Mouse (Mus musculus): ENCODE results near the gene Atp6v0e2.

Atp6v0e2 gene

DNA sequence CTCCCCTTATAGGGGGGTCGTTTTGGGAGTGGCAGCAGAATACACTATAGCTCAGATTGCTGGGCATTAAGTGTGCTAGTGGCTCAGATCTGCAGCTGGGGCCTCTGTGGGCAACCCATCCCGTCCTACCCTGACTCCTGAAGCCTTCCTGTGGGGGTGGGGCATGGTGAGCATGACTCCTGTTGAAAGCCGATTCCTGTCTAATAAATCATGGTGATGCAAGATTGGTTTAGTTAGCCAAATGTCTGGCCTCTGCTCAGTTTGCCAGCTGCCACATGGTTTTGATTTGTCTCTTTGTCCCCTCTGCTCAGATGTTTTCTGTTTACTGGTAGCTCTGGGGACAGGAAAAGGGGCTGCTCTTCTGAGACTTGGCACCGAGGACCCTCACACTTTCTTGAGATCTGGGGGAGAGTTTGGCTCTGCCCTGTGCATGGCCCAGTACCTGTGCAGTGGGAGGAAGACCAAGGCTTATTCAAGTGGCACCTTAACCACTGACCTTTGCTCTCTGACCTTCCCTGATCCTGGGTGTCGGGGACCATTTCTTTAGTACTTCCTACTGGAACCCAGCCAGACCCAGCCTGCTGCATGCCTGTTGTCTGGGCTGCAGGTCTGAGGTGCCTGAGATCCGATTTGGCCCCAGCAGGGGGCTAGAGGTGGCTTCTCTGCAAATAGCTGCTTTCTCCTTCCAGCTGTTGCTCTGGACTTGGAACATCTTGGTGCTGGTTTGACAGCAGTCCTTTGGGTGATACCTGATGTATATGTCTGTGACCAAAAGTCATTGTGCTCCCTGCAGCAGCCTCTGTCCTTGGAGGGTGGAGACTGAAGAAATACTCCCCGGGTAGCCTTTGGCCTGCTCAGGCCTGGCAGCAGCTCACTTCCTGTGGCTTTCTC, 4.4 kb downstream of the Atp6v0e2 start:
- DNase-seq: peak; percentile 62

DNA sequence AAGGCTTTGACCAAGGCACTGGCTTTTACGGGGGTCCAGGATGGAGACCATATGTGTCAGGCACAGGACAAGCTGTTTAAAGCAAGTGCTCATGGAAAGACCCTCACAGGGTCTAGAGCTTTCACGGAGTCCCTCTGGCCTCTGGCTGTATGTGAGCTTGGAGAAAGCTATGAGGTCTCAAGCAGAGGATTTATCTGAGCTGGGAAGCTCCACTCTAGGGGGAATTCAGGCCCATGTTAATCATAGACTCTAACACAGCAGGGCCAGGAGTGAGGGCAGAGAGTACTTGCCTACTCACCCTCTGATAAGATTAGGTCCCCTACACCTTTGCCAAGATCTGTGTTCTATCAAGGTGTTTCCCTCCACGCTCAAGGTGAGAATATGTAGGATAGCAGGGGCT, 5.2 kb downstream of the Atp6v0e2 start:
- DNase-seq: no peak

DNA sequence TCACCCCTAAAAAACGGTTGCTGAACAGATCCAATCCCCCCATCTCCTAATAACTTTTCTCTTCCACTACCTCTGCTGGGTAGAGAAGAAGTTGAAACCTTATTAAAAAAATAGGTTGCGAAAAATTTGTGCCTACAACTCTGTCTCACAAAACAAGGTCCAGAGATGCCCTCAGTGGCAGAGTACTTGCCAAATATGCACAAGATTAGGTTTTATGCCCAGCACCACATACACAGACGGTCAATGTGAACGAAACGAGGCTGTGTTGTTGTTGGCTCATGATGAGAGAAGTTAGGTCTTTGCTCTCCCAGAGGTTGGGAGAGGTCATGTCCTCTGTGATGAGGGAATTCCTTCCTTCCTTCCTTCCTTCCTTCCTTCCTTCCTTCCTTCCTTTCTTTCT, 7.8 kb downstream of the Atp6v0e2 start:
- no peak for DNase-seq

DNA sequence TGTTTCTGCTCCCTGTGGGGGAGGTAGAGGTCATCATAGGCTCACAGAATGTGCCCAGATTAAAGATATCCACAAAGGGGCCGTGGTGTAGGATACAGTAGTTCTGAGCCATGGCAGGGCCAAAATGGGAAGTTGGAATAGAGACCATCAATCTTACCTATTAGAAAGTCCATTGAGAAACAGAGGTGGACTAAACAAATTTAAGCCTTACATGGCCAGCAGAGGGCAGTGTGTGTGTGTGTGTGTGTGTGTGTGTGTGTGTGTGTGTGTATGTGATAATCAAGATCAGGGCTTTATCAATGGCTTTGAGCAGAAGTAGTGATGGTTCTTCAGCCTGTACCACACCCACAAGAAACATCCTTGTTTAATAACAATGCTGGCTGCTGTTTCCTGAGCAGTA, 8.9 kb downstream of the Atp6v0e2 start:
- peak; percentile 72 for DNase-seq

DNA sequence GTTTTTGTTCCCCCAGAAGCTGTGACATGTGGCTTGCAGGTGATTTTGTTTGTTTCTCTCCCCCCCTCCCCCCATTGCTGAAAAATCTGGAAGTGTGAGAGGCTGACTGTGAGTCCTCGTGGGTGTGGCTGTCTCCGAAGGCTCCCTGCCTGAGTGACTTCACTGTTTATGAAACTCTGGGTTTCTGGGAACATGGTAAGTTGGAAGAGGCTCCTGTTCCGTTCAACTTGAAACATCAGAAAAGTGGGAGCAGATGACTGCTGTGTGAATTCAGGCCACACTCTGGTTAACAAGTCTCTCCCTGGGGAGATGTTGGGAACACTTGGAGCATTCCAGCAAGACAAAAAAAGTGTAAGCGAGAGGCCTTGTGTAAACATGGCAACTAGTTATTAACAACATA, 9.4 kb downstream of the Atp6v0e2 start:
- DNase-seq: peak; percentile 69

DNA sequence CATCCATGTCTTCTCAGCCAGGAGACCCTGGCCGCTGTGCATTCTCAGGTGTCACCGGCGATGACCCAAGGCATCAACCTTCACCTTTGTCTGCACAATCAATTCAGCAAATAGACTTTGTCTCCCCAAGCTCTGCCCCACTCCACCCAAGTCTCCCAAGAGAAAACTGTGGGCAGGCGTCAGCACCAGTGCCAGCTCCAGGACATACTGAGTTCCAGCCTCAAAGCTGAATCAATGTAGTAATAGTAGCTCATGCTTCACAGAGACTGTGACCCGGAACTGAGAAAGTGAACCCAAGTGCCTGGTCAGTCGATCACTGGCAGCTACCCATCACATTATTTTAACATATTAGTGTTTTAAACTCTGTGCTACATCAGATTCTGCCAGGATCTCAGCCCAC, 10.9 kb downstream of the Atp6v0e2 start:
- no peak for DNase-seq

DNA sequence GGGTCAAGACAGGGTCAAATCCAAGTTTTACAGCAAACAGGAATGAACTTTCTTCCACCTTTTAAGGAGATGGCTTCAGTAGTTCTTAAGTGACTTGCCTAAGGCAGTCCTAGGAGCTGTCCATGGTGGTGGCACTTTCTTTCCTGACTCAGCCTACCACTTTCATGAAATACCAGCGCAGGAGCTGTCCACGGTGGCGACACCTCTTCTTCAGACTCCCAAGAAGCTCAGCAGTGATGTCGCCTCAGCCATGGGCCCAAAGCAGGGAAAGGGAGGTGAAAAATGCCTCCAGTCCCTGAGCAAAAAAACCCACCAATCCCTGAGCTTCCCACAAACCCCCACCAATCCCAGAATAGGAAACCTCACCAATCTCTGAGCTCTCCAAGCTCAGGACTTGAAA, 15.5 kb downstream of the Atp6v0e2 start:
- peak; percentile 60 for DNase-seq

DNA sequence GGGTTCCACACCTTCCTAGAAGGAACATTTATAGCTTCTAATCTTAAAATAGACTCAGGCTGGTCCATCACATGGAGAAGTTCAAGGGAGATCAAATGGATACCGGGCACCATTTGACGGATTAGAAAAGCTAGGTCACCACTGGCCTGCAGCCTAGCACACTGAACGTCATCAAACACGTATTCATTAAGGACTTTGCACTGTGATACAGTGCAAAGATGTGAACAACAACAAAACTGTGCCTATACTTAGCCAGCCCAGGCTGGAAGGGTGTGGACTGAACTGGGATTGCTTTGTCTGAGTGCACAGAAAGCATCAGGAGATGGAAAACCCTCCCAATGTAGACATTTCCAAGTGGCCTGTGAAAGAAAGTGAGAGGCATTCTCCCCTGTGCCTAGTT, 16.4 kb downstream of the Atp6v0e2 start:
- no peak for DNase-seq

DNA sequence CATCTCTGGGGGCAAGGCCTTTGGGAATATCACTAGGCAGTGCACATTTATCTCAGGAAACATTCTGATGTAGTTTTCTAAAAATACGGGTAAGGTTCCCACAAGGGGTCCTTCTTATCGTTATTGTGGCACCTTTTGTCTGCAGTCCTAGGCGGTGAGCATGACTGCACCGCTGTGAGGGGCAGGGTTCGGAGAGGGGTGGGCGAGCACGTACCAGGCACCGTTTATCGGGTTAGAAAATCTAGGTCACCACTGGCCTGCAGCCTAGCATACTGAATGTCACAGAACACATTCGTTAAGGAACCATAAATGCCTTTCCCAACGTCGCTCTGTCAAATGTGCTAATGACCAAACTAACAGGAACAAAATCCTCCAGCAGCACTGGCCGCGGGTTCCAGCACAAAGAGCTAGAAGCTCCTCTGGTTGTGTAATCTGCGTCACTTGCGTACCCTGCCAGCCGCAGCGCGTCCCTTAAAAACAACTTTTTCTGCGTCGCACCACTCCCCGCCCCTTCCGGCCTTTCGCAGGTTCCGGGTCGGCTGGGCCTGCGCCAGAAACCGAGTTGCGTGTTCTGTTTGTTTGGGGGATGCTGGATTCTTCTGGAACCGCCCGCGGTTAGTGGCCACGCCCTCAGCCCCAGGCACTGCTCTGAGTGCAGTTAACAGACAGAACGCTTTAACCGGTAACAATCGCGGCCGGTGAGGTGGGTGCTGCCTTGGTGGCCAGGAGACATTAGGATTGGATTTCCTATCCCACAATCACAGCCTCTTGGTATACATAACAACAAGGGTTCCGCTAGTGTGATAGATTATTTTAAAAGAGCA, 17.1 kb downstream of the Atp6v0e2 start, which contains the start of gene Lrrc61:
Gene Lrrc61, plus strand, starts transcription at position 517 of the 824 bp plus-strand sequence.
- peak; percentile 99 for DNase-seq

DNA sequence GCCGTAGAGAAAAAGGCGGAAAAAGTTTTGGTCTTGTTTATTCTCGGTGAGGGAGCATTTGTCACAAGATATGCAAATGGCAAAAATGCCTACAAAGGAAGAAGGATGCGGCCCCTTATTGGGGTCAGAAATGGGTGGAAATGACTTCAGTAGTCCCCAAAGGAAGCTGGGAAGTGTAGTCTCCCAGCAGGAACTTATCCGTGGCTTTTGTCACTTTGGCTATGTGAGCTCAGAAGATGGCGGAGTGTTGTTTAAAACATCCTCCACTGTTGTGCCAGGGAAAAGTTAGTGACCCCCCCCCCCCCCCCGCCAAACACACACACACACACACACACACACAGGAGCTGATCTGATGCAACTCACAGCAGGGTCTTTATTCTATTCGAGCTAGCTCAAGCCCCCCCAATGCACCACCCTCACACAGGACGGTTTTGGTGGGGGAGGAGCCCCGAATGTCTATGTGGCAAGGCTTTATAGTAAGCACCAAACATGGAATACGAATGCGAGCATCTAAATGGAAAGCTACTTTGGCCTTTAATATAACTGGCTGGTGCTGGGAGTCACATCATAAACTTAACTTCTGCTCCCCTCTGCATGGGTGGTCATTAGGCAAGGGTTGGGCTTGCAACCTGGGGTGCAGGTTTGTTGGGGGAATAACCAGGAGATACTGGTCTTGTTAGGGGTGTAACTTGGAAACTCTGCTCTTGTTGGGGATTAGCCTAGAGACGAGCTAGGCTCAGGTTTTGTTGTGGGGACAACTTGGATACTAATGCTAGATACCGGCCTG, 17.9 kb downstream of the Atp6v0e2 start:
- DNase-seq: peak; percentile 89

DNA sequence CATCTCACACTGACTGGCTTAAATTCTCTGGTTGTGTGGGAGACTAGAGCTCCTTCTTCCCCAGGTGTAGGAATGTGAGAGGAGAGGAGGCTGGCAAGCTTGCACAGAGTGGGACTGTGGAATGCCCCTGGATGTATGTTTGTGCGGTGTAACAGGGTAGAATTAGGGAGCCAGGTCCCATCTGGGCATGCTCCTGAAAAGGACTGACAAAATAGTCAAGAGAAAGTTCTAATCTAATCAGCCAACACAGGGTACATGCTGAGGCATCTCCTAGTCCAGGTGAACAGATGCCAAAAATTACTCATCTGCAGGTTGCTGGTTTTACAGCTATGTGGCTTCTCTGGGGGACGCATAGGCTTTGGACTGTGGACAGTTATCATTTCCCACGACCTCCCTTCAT, 18.5 kb downstream of the Atp6v0e2 start:
- DNase-seq: no peak

DNA sequence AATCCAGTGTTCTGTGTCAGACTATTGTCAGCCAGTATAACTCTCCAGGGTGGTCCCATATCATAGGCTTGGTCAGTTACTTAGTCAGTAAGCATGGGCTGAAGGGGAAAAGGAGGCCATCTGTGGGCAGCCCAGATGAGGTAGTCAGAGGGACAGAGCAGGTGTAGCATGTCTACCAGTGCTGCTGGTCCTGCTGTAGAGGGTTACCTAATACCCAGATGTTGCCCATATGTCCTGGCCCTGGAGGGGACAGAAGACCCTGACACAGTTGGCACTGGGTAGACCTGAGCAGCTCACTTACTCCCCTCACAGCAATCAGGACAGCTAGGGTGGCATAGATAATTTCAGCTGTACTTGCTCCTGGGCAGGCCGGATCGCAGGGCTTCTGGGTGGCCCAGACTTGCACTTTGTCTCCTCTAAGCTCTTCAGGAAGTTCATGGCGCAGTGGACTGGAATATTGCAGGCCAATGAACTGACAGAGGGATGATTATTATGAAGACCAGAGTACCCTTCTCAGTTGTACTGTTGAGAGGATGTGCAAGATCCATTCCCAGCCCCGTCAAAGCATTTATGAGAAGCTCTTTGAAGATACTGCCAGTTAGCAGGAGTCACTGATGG, 28.4 kb downstream of the Atp6v0e2 start:
- no peak for DNase-seq

DNA sequence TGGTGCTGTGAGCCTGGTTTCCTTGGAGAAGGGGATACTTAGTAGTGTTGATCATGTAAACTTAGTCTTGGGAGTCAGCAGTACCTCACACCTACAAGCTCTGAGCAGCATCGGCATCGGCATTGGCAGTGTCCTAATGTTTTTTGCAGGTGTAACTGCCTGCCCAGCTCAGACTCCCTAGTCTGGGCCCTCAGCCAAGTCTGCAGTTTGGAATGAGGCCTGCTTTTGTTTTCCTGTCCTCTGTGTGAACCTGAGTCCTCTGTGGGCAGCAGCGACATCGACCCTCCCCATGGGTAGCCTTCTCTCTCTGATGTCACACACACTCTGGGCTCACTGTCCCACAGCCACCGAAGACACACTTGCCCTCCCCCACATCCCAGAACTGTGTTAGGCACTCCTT, 28.9 kb downstream of the Atp6v0e2 start:
- DNase-seq: peak; percentile 43

DNA sequence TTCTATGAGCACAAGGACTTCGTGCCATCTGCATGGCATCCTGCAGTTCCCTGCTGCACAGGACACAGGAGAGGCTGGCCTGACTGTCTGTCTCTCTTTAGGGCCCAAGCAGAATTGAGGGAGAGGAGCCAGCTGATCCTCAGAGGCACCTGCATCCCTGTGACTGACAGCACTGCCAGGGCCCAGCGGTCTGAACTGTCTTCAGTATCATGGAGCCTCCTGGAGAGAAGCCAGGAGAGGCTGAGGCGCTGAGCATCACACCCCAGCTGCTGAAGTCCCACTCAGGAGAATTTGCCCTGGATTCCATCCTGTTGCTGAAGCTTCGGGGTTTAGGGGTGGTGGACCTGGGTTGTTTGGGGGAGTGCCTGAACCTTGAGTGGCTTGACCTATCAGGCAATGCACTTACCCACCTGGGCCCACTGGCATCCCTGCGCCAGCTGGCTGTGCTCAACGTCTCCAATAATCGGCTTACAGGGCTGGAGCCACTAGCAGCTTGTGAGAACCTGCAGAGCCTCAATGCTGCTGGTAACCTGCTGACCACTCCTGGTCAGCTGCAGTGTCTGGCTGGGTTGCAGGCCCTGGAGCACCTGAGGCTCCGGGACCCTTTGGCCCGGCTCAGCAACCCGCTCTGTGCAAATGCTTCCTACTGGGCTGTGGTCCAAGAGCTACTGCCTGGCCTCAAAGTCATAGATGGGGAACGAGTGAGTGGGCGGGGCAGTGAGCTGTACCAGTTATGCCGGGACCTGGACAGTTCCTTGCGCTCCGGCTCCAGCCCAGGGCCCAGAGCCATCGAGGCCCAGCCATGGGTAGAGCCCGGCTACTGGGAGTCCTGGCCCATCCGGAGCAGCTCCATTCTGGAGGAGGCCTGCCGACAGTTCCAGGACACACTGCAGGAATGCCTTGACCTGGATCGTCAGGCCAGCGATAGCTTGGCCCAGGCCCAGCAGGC, 30.9 kb downstream of the Atp6v0e2 start:
- DNase-seq: peak; percentile 55

DNA sequence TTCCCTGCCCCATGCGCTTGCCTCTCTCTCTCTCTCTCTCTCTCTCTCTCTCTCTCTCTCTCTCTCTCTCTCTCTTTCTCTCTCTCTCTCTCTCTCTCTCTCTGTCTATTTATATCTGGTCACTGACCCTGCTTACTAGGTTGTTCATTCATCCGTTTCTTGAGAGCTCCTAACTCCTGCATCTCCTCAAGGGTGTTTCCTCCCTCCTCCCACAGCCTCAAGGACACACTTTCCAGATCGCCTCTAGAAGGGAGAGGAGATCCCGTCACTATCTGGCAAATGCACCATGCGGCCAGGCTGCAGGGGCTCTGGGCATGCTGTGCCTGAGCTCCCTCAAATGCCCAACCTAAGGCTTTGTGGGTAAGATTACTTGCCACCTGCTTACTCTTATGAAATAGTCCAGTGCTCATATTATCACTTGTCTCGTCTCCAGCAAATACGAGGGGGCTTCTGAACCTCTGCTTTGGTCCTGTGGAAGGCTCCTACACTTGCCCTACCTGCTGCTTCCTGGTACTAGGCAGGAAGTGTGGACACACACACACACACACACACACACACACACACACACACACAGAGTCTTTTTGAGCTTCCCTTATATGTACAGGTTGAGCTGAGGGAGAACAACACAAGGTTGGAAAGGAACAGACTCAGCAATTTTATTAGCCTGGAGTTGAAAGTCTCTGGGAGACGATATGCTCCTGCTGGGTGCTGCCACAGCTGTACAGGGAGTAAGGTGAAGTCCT, 31.8 kb downstream of the Atp6v0e2 start:
- no peak for DNase-seq

DNA sequence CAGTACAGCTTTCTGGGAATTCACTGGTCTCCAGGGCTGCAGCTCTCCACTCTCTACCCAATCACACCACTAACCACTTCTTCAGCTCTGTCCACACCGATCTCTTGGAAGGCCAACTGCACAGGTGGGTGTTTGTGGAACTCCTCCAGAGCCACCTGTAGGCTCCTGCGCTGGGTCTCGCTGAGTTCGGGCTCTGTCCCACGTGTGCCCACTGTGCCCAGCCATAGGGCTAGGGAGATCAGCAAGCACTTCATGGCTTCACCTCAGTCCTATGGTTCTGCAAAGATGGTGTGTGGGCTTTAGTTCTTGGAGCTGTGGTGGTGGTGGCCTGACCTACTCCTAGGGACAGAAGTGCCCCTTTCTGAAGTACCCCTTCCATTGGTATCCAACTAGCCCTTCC, 34.6 kb downstream of the Atp6v0e2 start:
- no peak for DNase-seq

DNA sequence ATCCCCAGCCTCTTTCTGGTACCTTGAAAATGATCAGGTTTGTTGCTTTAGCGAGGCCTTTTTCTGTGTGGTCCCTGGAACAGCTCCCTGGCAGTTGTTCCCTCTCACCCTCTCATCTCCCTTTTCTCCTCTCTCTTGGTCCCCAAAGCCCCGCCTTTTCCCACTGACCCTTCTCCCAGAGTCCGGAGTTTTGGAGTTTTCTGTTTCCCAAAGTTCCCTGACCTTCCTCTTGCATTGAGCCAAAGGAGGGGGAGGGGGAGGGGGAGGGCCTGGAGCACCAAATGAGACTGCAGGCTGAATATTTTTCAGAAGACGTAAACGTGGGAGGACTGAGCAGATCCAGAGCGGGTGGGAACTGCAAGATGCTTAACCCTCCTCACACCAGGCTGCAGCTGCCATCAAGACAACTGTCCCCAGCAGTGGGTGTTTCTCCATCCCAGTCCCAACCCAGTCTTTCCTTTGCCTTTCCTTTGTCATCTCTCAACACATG, 35.2 kb downstream of the Atp6v0e2 start, which contains the start of gene Rarres2:
Gene Rarres2, minus strand, starts transcription at position 218 of the 490 bp plus-strand sequence.
- peak; percentile 63 for DNase-seq

DNA sequence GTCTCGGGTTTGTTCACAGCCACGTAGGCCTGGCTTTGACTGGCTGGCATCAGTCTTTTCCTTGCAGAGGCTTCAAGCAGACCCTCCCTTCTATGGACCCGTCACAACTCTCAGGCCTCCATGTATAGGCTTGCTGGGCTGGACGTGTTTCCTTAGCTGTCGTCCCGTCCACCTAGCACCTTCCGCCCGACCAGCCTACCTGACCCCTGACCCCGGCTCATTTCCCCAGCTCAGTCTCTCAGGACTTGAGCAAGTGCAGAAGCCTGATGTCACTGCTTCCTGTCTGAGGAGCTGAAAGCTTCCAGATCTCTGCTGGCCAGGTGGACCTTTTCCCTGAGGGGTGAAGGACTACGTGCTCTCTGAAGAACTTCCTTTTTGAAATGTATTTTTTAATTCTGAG, 35.9 kb downstream of the Atp6v0e2 start:
- DNase-seq: peak; percentile 30

DNA sequence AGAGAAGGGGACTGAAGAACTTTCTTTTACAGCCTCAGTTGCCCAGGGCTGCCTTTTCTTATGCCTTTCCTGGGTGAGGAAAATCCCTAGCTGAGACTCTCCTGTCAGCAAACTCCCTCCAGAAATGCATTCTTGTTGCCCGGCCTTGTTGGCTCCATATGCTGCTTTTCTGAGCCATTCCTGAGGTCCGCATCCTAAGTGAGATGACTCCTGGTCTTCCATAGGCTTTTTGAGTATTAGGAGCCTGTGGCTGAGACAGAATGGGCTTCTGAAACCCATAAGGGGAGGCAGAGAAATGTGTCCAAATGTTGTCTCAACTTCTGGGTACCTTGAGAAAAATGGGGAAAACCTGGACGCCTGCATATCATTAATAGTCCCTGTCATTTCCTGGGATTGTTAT, 36.6 kb downstream of the Atp6v0e2 start:
- DNase-seq: no peak

DNA sequence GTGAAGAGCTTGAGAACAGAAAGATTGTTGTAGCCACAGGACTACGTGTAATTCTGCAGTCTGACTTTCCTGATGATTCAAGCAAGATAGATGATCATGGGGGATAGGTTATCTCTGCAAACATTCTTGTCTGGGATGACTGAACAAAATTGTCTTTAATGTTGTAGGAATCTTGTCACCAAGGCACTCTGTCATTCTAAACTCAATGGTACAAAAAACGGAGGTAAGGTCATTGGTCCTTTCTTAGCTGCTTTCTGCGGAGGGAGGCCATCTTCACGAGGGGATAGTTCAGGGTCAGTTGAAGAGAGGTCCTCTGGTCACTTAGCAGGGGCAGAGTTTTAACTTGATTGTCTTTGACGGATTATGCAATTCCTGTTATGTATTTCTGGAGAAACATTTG, 41.3 kb downstream of the Atp6v0e2 start:
- no peak for DNase-seq
